Mouse (Mus musculus): ENCODE measurements around the gene Gm20532.

Gene Gm20532

GRCm38 (mm10) chr2:26627921-26628739 lies 41.7 kb downstream of the Gm20532 start, which contains the start of gene Fam69b:
Gene Fam69b (plus strand): TSS chr2:26628457.
- DNase-seq, result peak; percentile 67

GRCm38 (mm10) chr2:26628792-26629437 lies 42.5 kb downstream of the Gm20532 start:
- no peak for DNase-seq

- no peak for DNase-seq
Observed at GRCm38 (mm10) chr2:26632541-26633395, 46.3 kb downstream of the Gm20532 start.

- no peak for DNase-seq
Observed at GRCm38 (mm10) chr2:26633953-26634530, 47.6 kb downstream of the Gm20532 start.

GRCm38 (mm10) chr2:26634629-26635488 lies 48.4 kb downstream of the Gm20532 start:
- DNase-seq, result no peak

- no peak for DNase-seq
Observed at GRCm38 (mm10) chr2:26635489-26636324, 49.3 kb downstream of the Gm20532 start.

GRCm38 (mm10) chr2:26636325-26636635 lies 49.8 kb downstream of the Gm20532 start:
- DNase-seq, result no peak

- no peak for DNase-seq
Observed at GRCm38 (mm10) chr2:26637316-26637932, 51.0 kb downstream of the Gm20532 start.

GRCm38 (mm10) chr2:26638039-26638438 lies 51.6 kb downstream of the Gm20532 start:
- no peak for DNase-seq

- no peak for DNase-seq
Observed at GRCm38 (mm10) chr2:26638572-26638971, 52.1 kb downstream of the Gm20532 start.

GRCm38 (mm10) chr2:26639083-26639482 lies 52.6 kb downstream of the Gm20532 start:
- peak; percentile 48 for DNase-seq

GRCm38 (mm10) chr2:26639838-26640830 lies 53.7 kb downstream of the Gm20532 start:
- peak; percentile 99 for DNase-seq

GRCm38 (mm10) chr2:26641006-26641647 lies 54.7 kb downstream of the Gm20532 start:
- DNase-seq, result no peak

GRCm38 (mm10) chr2:26643942-26644341 lies 57.5 kb downstream of the Gm20532 start:
- peak; percentile 33 for DNase-seq

- DNase-seq, result peak; percentile 72
Observed at GRCm38 (mm10) chr2:26646643-26647293, 60.3 kb downstream of the Gm20532 start.

GRCm38 (mm10) chr2:26654687-26655086 lies 68.2 kb downstream of the Gm20532 start:
- DNase-seq, result no peak

- DNase-seq, result no peak
Observed at GRCm38 (mm10) chr2:26657426-26657825, 71.0 kb downstream of the Gm20532 start.

- DNase-seq, result no peak
Observed at GRCm38 (mm10) chr2:26661143-26661752, 74.8 kb downstream of the Gm20532 start.
